Mouse (Mus musculus) skeletal muscle tissue, adult 2 months (tissue): ENCODE data around the gene Utp3.

Experiments
- DNase-seq: peaks from one replicate; pipeline ENCODE4 v3.0.0-alpha.2; 2012; ENCODE audit warnings: low read depth, low spot score

The Utp3 gene

DNA sequence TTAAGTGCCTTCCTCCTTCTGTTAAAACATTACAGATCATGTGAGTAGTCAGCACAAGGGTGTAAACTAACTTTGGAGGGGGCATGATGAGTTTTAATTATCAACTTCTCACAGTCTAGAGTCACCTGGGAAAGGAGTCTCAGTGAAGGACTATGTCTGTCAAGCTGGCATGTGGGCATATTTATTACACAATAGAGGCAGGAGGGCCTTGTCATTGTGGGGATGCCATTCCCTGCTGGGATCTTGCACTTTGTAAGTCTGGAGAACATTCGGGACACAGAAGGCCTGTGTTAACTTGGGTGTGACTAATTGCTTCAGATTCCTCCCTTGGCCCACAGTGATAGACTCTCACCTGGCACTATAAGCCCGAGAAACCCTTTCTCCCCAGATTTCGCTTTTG lies 15.3 kb downstream of the Utp3 start:
- no peak for DNase-seq

DNA sequence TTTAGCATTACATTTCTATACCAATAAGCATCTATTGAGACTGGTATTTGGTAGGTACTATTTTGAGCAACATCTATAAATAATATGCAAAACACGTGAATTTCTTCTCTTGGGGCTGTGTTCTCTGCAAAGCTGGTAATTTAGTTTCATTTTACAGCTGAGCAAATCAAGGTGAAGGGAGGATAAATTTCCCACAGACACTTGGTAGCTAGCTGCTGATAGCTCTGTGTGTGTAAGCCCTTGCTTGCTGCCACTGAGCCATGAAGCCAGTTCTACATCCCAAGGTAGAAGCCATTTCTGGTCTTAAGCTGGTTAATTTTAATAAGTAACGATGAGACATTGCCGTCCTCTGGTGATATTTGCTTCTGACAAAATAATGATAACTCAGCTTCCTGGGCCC lies 20.6 kb downstream of the Utp3 start:
- no peak for DNase-seq

GRCm38 (mm10) chr5:88575506-88576338 lies 21.5 kb downstream of the Utp3 start:
- no peak for DNase-seq

DNA sequence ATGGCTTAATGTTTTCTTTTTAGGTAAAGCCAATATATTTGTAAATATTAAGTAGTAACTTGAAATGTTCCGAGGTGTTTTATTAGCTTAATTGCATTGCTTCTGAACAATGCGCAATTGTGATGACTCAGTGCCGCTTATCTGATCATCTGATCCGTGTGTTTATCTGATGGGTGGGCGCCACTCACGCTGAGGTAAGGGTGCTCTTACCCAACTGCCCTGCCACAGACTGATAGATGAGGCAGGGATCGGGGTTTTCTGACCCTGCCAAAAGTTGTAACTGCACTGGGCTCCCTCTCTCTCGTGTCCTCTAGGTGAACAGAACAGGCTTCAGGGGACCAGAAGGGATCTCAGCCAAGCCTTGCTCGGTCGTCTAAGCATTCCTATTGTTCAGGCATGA lies 26.4 kb downstream of the Utp3 start:
- no peak for DNase-seq

- DNase-seq: no peak
These were observed 27.1 kb downstream of the Utp3 start for GRCm38 (mm10) chr5:88581343-88581742.

- peak; percentile 43 for DNase-seq
These were observed 29.2 kb downstream of the Utp3 start for GRCm38 (mm10) chr5:88583271-88584031.

- DNase-seq: no peak
These were observed 29.8 kb downstream of the Utp3 start for GRCm38 (mm10) chr5:88584061-88584460.

DNA sequence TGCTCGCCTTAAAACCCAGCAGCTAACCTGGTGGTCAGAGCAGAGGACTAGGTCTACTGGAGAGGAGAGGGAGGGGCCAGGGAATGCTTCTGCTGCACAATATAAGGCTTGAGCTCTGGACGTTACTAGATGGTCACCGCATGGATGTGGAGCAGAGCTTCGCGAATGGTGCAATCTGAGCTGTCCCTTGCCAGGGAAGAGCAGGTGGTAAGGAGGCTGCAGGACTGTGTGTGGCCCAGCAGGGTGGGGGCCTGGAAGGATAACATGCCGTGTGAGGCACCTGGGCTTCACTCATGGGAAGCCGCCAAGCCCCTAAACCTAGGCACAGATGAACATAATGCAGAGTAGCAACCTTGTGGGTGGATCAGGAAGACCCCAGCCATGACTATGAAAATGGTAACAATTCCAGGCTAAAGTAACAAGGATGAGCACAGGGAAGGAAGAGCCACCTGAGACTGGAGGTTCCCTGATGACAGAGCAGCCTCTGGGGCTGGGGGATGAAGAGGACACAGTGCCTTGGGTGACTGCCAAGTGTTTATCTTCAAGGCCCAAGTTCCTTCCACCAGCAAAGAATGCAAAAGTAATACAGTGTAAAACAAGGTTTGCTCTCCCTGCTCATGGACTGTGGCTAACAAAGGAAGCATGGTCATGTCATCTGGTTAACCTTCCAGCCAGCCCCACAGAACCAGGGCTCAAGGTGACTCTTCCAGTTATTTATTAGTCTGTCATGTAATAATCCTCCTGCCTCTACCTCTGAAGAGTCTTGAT lies 32.3 kb downstream of the Utp3 start:
- no peak for DNase-seq

DNA sequence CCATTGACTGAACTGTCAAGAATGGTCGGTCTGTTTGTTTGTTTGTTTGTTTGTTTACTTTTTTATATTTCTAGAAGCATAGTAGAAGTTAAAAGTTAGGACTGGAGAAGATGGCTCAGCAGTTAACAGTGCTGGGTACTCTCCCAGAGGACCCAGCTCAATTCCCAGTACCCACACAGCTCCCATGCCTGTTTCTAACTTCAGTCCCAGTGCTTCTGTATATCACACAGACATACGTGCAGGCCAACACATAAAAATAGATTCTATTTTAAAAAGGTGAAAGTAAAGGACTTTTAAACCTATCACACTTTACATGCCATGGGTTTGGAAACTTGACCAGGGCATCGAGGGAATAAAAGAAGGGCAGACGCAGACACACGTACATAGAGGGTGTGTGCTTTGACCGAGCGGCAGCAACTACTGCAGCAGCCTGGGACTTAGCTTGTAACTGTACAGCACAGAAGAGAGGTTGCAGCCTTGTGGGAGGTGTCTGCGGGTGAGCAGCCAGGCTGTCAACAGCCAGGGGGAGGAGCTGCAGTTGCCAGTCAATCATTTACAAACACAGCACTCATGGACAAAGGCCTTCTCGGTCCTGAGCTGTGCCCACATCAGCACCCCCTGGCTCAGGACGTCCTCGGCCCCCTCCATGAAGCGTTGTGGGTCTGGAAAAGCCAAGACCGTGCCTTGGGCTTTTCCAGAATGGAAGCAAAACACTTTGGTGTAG lies 33.1 kb downstream of the Utp3 start:
- no peak for DNase-seq

GRCm38 (mm10) chr5:88588481-88588880 lies 34.2 kb downstream of the Utp3 start:
- no peak for DNase-seq

DNA sequence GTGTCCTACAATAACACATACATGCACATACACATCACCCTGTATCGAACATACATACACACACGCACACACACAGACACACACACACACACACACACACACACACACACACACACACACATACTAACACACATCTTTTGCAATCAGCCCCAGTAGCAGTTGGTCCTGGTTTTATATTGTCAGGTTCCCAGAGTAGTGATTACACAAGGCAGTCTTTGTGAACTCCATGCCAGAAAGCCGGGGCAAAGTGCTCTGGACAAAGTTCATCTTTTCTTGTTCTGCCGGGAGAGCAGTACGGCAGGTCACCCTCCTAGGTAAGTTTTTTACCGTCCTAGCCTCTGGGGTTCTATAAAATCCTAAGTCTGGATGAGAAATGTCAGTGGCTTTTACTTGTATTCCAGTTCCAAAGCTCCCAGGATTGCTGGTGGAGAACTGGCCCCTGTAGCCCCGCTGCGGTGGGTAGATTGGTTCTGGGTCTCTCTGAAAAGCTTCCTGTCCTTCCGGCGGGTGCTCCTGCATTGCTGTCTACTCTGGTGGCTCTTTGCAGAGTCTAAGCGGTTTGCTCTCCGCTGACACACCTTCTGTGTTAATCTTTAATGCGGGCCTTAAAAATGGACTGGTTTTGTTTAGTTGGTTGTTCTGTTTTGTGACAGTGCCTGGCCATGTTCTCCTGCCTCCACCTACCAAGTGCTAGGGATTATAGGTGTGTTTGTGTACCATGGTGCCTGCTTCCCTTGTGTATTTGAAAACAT lies 39.3 kb downstream of the Utp3 start:
- DNase-seq: no peak

DNA sequence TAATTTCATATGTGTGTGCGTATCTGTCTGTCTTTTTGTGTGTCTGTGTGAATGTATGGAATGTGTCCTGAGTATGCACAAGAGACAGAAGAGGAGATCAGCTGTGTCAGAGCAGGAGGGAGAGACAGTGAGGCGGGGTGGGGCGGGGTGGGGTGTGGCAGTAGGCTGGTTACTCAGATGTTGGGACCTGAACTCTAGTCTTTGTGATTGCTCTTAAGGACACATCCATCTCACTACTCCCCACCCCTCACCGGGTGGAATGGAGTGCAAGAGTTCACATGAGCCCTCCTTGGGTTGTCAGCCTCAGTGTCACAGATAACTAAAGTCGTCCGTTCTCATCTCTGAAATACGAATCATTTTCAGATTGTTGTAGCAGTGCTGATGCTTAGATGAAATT lies 39.9 kb downstream of the Utp3 start:
- no peak for DNase-seq

DNA sequence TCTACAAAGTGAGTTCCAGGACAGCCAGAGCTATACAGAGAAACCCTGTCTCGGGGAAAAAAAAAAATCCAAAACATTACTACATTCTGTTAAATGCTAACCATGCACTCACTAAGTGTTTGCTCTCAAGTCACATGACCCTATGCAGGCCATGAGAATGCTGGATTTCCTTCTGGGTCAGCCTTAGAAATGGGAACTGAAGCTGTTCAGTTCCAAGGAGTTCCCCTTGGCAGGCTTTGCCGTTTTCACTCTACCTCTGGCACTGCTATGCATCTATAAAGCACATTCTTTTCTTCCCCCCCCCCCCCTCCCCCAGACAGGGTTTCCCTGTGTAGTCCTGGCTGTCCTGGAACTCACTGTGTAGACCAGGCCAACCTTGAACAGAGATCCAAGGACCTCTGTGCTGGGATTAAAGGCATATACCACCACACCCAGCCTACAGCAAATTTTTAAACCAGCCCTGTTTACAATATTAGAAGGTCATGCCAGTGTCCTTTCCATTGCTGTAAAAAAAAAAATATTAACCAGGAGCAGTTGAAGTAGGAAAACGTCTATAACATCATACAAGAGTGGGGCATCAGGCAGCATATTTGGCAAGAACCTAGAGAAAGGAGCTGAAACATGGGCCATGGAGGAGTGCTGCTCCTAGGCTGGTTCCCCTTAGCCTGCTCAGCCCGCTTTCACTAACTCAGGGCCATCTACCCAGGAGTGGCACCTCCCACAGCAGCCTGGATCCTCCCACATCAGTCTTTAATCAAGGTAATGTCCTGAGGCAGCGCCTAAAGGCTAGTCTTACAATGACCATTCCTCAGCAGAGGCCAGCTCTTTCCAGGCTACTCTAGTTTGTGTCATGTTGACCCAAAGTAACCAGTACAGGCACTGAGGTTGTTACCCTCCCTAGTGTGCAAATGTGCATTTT lies 41.5 kb downstream of the Utp3 start:
- peak; percentile 15 for DNase-seq

- DNase-seq: no peak
These were observed 44.7 kb downstream of the Utp3 start for GRCm38 (mm10) chr5:88598961-88599360.

DNA sequence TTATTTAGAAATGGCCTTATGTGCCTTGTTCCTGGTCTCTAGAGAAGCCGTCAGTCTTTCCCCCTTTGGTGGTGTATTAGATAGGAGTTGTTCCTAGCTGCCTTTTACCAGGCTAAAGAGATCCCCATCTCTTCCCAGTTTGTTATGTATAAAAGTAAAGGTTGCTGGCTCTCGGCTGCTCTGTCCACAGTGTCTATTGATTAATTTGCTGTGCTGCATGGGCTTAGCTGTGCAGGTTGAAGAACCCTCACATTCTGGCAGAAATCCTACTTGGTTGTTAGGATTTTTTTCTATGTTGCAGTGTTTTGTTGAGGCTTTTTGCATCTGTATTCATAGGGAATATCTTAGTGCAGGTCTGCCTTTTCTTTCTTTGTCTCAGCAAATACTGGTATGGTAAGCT lies 47.8 kb downstream of the Utp3 start:
- DNase-seq: no peak

- DNase-seq: no peak
These were observed 48.5 kb downstream of the Utp3 start for GRCm38 (mm10) chr5:88602713-88603112.

DNA sequence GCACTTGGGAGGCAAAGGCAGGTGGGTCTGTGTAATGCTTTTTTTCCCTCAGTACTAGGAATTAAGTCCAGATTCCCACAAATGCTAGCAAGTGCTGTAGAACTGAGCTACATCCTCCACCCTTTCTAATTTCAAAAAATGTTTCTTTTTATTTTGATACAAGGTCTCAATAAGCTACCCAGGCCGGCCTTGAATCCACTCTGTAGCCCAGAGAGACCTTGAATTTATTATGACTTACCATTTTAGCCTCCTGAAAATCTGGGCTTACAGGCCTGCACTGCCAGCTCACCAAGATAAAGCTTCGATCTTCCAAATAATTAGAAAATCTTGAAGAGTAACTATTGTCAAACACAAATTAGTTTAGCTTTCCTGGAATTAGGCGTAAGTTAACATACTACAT lies 49.8 kb downstream of the Utp3 start:
- DNase-seq: no peak

GRCm38 (mm10) chr5:88604641-88605358 lies 50.5 kb downstream of the Utp3 start:
- DNase-seq: no peak
